Mouse (Mus musculus) spleen, adult 2 months (tissue): Measurements from ENCODE around the gene Ddx17.

Source experiments
- CTCF ChIP-seq: fragments of 200-500 bp; IDR thresholded peaks from 2 replicates; pipeline ENCODE4 v1.5.1; 2011; ENCODE audit warnings: mild to moderate bottlenecking, inconsistent platforms; ENCODE audit not compliant: insufficient read depth, insufficient read length, insufficient replicate concordance; ENCODE audit errors: extremely low read depth
- POLR2A ChIP-seq: fragments of 200-500 bp; IDR thresholded peaks from 2 replicates; pipeline ENCODE4 v1.6.1; 2011; ENCODE audit warnings: low read depth, low read length, inconsistent platforms

GRCm38 (mm10) chr15:79527192-79527591 is 19.3 kb downstream of the Ddx17 start:
- TF ChIP-seq CTCF = no peak
- no peak for TF ChIP-seq POLR2A
